Mouse (Mus musculus) layer of hippocampus, adult 9-11 months (tissue): ENCODE data around the gene Acot11.
"Not testable (repeated sequence)": the region's sequence is repeated elsewhere in the genome, so short reads cannot be mapped to it uniquely, and the experiment has no call there.

Experiments used
- DNase-seq: peaks from one replicate; pipeline ENCODE4 v3.0.0; 2022

The Acot11 gene

DNA sequence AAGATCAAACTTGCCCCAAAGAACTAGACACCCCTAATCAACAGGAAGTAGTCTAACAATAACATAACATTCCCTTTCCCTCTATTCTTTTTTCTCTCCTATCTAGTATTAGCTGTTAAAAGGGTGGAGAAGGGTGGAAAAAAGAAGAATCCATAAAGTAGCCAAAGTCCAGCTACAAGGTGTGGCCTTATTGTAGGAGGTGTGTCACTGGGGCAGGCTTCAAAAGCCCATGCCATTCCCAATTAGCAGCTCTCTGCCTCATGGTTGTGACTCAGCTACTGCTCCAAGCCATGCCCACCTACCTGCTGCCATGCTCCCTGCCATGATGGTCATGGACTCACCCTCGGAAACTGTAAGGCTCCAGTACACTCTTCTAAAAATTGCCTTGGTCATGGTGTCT, 32.2 kb downstream of the Acot11 start:
- DNase-seq, result no peak

DNA sequence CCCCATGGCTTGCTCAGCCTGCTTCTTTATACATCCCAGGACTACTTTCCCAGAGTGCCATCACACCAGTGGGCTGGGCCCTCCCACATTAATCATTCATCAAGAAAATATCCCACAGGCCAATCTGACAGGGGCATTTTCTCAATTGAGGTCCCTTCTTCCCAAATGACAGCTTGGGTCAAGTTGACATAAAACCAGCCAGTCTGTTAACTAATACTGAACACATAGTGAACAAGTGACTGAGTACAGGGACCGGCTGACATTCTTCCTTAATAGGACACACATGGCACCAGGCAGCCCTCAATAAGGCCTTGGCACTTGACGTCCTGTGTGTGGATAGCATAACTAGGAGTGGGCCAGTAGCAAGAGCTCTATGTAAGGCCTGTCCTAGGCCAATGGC, 35.5 kb downstream of the Acot11 start:
- no peak for DNase-seq

DNA sequence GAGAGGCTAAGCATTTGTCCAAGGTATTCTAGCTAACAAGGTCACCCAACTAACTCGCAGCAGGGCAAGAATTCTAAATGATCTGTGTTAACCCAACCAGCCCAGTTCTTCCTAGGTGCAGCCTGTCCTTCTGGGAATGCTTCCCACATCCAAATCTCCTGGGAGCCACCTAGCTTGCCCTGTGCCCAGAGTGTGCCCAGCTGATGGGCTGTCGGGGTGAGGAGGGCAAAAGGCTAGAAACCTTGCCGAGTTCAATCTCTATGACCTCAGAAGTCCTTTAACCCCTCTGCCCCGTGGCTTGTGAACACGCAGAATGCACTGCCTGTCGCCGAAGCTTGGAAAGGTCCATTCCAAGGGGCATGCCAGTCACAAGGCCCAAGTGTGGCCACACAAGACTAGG, 40.6 kb downstream of the Acot11 start:
- no peak for DNase-seq

DNA sequence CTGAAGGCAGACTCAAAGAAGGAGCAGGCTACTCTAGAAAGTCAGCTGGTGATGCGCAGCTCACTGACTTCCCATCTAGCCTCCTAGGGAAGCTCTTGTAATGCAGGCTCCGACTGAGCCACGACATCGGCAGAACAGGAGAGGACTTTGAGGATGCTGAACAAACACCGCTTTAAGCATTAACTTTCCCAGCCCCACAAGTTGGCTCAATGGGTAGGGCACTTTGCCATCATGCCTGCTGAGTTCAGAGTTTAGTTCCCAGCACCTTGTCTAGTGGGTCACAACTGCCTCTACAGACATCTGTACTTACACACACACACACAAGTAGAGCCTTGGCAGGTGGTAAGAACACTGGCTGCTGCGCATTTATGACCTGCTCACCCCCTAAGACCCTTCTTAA, 53.1 kb downstream of the Acot11 start:
- no peak for DNase-seq

DNA sequence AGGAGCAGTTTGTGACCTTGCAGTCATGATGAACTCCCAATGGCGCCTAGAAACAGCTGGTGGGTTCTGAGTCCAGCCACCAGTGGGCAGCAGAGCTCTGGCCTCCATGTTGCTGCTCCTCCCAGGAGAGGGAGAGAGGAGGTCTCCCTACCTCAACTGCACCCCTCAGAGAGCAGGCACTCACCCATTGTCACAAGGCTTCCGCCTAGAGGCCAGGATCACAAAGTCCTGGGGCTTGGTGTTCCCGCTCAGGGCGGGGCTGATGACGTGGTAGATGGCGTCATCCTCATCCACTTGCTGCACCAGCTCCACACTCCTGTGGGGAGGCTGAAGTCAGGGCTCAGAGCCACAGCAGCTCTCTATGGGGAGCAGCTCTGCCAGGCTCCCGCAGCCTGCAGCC, 55.1 kb downstream of the Acot11 start:
- DNase-seq, result peak; percentile 91

DNA sequence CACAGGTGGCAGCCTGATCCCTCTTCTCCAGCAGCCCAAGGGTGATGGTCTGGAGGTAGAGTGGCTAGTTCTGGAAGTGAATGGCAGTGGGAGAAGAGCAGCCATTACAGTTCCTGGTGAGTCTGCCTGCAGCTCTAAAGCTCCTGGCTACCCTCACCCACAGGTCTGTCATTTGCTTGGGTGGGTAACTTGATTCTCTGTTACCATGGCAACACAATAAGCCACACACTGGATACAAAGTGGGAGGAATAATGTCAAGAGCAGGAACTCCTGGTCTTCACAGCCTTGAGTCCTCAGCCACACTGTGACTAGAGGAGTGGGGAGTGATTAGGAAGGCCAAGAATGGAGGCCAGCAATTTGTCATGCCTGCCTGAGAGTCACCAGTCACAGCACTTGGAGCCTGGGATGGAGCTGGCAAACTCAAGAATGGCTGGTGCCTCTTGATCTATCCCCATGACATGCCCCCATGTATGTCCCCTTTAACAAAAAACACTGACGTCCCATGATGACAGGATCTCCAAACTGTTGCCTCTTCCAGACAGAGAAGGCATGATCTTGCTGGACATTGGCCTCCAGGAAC, 57.7 kb downstream of the Acot11 start:
- DNase-seq, result no peak

DNA sequence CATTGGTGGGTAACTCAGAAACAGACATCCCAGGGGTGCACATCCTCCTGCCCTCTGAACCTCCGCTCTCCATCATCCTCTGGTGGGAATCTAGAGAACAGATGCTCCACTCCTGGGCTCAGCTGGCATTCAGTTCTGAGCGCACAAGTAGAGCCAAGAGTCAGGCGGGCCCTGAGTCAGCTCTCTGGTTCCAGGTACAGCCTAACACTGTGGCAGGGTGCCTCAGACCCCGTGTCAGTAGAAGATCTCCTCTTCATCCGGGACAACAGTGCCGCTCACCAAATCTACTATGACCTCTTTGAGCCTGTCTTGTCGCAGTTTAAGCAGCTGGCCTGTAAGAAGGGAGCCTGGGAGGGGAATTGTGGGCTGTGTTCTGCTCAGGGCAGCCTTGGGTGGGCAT, 58.9 kb downstream of the Acot11 start:
- peak; percentile 47 for DNase-seq

DNA sequence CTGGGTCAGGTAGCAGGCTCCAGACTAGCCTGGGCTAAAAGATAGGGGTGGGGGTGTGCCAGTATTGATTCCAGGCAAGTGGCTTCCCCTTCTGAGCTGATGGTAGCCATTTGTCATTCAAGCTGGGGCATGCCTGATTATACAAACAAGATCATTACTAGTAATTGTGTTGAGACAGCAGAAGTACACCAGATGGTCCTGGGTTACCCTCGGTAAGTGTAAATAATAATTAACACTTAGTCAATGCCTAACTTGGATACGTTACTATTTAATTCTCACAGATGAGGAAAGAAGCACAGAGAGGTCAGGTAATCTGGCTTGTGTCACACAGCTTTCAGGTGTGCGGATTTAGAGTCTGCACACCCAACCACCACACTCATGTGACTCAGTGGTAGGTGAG, 66.9 kb downstream of the Acot11 start:
- no peak for DNase-seq

DNA sequence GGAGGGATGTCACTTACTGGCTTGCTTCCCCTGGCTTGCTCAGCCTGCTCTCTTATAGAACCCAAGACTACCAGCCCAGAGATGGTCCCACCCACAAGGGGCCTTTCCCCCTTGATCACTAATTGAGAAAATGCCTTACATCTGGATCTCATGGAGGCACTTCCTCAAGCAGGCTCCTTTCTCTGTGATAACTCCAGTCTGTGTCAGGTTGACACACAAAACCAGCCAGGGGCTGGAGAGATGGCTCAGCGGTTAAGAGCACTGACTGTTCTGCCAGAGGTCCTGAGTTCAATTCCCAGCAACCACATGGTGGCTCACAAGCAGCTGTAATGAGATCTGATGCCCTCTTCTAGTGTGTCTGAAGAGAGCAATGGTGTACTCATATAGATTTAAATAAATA, 67.9 kb downstream of the Acot11 start:
- DNase-seq, result not testable (repeated sequence)

DNA sequence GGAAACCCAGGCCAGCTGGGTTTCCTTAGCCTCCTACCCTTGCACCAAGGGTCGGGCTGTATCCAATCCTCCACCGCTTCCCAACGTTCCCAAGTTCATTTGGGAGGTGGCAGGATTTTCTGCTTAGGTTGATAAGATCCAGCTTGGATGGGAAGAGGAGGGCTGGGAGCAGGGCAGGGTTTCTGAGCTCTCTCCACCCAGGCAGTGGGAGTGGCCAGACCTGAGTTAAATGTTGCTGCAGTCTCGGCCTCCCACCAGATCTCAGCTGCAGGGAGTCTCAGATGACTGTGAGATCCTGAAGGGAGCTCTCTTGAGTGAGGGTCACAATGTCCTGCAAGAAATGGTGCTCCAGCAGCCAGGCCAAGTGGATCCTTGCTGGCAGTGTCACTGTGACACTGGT, 71.2 kb downstream of the Acot11 start, which contains the start of gene Fam151a:
Fam151a (plus strand) TSS at position 254 of the 400 bp plus-strand sequence.
- no peak for DNase-seq

DNA sequence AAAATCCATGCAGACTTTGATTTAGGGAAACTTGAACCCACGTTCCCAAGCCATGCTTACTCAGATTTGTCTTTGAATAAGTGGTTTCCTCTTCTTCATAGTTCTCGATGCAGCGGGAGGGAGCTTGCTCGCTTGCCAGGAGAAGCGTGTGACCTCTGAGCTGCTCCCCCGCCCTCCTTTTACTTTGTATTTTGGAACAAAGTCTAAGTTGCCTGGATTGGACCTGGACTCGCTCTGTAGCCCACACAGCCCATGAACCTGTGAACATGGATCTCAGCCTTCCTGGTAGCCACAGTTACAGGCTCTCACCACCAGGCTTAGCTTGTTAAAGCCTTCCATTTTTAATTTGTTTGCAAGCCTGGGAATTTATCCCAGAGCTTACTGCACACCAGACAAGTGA, 74.0 kb downstream of the Acot11 start, which contains the start of gene Mroh7:
Mroh7 (minus strand) TSS at position 112 of the 400 bp plus-strand sequence.
- no peak for DNase-seq

DNA sequence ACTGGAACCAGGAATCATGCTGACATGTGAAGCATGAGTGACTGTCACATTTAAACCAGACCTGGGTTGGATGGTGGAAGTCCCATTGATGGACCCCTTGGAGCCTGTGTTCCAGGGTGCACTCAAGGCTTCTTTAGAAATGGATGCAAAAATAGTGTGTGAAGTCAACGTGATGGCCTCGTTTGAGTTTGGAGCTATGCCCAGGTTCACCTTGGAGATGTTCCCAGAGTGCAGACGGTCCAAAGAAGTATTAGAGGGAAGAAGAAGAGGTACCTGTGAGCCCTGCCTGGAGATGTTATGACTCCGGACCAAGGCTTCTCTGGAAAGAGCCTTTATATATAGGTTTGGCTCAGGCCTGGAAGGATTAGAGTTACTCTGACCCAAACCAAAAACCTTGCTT, 84.2 kb downstream of the Acot11 start:
- DNase-seq, result no peak

DNA sequence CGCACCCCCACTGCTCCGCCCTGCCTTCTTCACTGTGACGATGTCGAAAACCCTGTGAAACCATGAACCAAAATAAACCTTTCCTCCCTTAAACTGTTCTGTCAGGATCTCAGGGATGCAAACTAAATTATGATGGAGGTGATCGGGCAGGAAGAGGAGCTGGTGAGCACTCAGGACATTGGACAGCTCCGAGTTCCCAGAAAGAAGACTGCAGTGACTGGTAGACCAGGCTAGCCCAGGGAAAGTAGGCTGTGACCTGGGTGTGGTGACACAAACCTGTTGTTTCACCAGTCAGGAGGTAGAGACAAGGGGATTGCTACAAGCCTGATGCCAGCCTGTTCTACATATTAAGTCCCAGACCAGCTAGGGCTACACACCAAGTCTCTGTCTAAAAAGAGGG, 91.2 kb downstream of the Acot11 start:
- DNase-seq, result no peak

DNA sequence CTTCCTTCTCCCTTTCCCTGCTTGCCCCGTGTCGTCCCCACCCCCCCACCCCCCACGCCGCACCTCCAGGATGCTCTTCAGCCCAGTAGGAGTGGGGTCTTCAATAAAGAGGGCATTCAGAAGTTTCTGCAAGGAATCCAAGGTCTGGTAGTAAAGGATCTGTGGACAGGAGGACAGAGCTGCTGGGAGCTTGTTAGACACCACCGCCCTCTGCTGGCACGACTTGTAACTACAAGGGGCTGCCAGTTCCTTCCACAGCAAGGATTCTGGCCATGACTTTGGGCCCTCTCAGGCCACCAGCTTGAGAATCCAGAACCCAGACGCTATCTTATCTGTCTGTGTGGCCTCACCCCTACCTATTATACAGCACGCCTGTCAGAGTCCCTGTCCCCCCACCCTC, 96.4 kb downstream of the Acot11 start:
- DNase-seq, result peak; percentile 61

DNA sequence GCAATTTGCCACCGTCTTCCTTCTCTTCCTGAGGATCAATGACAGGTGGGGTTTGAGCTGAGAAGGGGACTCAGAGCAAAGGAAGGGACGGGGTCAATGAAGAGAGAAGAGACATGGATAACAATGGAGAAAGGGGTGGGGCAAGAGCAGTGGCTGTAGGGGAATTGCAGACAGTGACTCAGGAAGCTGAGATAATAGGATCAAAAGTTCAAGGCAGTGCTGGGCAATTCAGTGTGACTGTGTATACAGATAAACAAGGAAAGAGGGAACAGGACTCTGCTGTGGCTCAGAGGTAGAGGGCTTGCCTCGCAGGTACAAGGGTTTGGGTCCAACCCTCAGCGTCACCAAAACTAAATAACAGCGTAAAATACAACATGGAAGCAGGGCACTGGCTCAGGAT, 96.8 kb downstream of the Acot11 start:
- DNase-seq, result no peak

DNA sequence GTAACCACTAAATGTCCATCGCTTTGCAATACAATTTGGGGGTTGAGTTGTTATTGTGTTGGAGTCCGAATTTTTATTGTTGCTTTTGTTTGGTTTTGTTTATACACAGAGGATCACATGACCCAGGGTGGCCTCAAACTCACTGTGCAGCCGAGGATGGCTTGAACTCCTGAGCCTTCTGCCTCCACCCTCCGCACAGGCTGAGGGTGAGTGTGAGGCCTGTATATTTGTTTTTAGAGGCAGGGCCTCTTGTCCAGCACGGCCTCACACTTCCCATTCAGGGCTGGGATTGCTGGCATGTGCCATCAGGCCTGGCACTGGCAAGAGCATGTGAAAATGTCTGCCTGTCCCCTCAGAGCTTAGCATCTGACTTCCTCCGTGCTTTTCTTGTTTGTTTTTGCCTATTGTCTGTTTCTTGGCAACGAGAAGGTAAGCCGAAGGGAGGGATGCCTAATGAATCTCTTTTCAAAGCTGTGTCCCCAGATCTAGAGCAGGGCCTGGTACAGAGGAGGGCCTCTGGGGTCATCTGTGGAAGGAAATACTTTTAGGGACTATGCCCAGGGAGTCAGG, 99.6 kb downstream of the Acot11 start:
- no peak for DNase-seq

DNA sequence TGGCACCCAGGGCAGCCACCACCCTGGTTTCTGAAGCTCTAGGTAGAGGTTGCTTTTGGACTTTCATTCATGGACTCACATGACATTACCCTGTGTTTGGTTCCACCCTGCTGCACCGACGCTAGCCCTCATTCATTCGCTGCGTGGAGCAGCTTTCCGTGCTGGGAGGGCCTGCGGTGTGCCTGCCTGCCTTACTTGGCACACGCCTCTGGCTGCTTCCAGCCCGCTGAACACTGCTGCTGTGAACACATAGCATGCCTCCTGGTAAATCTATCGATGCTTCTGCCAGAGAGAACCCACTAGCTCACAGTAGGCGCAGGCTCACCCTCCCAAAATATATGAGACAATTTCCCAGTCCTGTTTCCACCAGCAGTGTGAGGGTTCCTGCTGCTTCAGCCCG, 100.4 kb downstream of the Acot11 start:
- peak; percentile 77 for DNase-seq

DNA sequence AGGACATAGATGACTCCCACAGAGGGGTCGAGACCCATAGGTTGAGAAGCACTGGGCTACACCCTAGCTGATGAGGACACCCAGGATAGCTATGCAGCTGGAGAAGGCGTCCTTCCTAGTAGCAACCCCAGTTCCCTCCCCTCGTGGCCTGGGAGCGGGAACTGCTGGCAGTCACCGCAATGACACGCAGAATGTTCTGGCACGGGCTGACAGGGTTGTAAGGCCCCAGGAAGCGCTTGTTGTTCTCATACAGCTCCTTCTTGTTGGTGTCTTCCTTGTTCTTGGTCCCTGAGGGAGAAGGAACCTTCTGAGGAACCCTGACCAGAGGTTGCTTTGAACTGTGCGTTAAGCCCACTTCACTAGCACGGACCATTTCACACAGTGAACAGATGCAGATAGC, 100.8 kb downstream of the Acot11 start:
- DNase-seq, result no peak

DNA sequence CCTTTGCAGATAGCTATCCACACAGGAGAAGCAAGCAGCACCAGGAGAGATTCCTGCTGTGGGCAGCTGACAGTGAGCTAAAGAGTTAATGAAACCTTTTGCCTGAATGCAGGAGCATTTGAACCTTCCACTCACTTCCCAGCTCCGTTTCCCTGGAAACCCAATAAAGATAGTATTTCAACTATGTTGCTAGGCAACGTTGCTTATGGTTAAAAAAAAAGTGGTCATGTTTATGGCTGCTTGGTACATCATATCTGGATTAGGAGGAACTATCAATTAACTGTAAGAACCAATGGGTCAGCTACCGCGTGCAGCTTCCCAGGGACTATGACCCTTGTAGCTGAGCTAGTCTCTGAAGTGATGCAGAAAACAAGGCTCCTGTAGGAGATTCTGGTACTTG, 104.0 kb downstream of the Acot11 start:
- peak; percentile 42 for DNase-seq

DNA sequence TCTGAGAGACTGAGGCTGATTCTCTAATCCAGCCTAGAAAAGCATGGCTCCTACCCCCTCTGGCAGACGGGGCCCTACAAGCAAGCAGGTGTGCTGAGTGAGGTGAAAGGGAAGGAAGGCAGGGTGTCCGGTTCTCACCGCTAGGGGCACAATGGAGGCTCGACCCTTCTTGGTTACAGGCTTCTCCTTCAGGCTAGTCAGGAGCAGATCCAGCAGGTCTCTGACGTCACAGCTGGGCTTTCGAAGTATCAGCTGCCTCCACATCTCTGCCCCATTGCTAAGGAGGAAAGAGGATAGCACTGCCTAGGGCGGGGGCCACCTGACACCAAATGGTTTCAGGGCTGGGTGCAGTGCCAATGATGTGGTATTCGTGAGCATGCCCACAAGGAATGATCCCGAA, 104.8 kb downstream of the Acot11 start:
- peak; percentile 26 for DNase-seq
